Mouse (Mus musculus): ENCODE data around the gene Man2a1. TPM values are rescaled to one million over a fixed set of nuclear protein-coding genes. Genes with fewer than 3 reads are reported as not detected.
A peak's percentile ranks its signal among the peaks of the same experiment; 100 is the strongest.

Gene Man2a1
- polyA plus RNA-seq, 1 experiment from 2014 or later = 12.6 TPM

DNA sequence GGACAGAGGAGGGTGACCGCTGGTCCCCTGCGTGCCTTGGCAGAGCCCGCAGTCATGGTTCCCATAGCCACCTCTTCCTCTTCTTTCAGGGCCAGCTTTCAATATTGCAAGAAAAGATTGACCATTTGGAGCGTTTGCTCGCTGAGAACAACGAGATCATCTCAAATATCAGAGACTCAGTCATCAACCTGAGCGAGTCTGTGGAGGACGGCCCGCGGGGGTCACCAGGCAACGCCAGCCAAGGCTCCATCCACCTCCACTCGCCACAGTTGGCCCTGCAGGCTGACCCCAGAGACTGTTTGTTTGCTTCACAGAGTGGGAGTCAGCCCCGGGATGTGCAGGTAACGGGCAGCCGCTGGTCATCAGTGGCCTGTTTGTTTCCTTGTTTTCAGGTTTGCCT lies 23.9 kb downstream of the Man2a1 start:
- no peak overlapping the region for H3K27ac ChIP-seq (ENCODE audit: low read depth)
- DNase-seq (ENCODE audit: low spot score) = no peak
- WGBS = 86% methylated on average over 15 of the region's 15 CpGs
- H3K4me1 ChIP-seq (replicated peaks; ENCODE audit: control insufficient read depth, insufficient read depth, low read length) = peaks cover 3% of the 10 kb centered on the region; the same call in 1 of the 2 replicates
- no peak overlapping the region for H3K4me3 ChIP-seq (ENCODE audit: low read depth, low read length)
- H3K9ac ChIP-seq (ENCODE audit: low read length) = no peak overlapping the region
- no peaks in the 10 kb centered on the region for H3K9me3 ChIP-seq (ENCODE audit: control insufficient read depth, low read length)
- H3K27me3 ChIP-seq (replicated peaks; ENCODE audit: control insufficient read depth, insufficient read depth, low read length) = no peaks in the 10 kb centered on the region
- peaks cover 23% of the 10 kb centered on the region for H3K36me3 ChIP-seq (ENCODE audit: control insufficient read depth, insufficient read depth, low read length)
- H3K4me2 ChIP-seq (ENCODE audit: low read length) = no peak overlapping the region
- no peak for ATAC-seq (replicated peaks; ENCODE audit: low FRiP score, low TSS enrichment, low read depth)

DNA sequence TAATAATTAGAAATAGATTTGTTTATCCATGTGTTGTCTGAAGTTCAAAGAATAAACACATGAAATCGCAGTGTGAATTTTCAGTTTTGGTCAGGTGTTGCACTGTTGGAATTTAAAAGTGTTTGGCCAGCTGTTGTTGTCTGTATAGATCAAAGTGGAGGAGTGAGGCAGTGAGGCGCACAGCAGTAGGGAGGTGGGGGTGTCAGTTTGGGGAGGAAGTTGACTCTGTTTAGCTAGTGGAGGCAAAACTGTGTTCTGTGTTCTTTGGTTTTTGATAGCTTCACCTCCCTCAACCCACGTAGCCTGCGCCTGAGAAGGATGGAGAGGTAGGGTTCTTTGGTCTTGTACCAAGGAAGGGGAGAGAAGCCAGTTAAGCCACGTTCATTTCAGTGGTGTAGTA lies 28.3 kb downstream of the Man2a1 start:
- no peaks in the 10 kb centered on the region for H3K27me3 ChIP-seq (replicated peaks; ENCODE audit: control insufficient read depth, insufficient read depth, low read length)
- H3K27ac ChIP-seq (ENCODE audit: low read depth) = no peak overlapping the region
- peaks cover 3% of the 10 kb centered on the region; the same call in 1 of the 2 replicates for H3K4me1 ChIP-seq (replicated peaks; ENCODE audit: control insufficient read depth, insufficient read depth, low read length)
- DNase-seq (ENCODE audit: low spot score) (no peak), ATAC-seq (replicated peaks; ENCODE audit: low FRiP score, low TSS enrichment, low read depth) (no peak)
- peaks cover 40% of the 10 kb centered on the region for H3K36me3 ChIP-seq (ENCODE audit: control insufficient read depth, insufficient read depth, low read length)
- H3K4me3 ChIP-seq (ENCODE audit: low read depth, low read length) = no peak overlapping the region
- H3K4me2 ChIP-seq (ENCODE audit: low read length) = no peak overlapping the region
- 78% methylated on average over 5 of the region's 5 CpGs for WGBS
- H3K9ac ChIP-seq (ENCODE audit: low read length) = no peak overlapping the region
- H3K9me3 ChIP-seq (ENCODE audit: control insufficient read depth, low read length) = no peaks in the 10 kb centered on the region

DNA sequence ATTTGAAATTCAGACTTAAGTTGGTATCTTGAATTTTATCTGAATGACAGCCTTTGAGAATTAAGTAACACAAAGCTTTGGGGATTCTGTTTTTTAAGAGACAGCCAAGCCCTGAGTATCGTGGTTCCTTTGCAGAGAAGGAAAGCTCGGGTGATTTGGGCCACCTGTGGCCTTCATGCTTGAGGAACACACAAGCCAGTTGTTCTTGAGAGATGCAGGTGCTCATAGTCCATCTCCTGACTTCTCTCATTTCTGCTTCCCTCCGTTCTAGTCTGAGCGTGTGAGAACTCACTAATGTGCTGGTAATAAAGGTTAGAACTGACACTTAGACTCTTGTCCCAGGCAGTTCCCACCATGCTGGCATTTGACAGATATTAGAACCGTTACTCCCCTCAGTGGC lies 28.9 kb downstream of the Man2a1 start:
- peaks cover 44% of the 10 kb centered on the region for H3K36me3 ChIP-seq (ENCODE audit: control insufficient read depth, insufficient read depth, low read length)
- H3K9ac ChIP-seq (ENCODE audit: low read length) = no peak overlapping the region
- no peak for ATAC-seq (replicated peaks; ENCODE audit: low FRiP score, low TSS enrichment, low read depth)
- no peak for DNase-seq (ENCODE audit: low spot score)
- WGBS = 86% methylated on average over 5 of the region's 5 CpGs
- H3K4me2 ChIP-seq (ENCODE audit: low read length) = no peak overlapping the region
- no peak overlapping the region for H3K27ac ChIP-seq (ENCODE audit: low read depth)
- H3K4me3 ChIP-seq (ENCODE audit: low read depth, low read length) = no peak overlapping the region
- H3K9me3 ChIP-seq (ENCODE audit: control insufficient read depth, low read length) = no peaks in the 10 kb centered on the region
- no peaks in the 10 kb centered on the region for H3K27me3 ChIP-seq (replicated peaks; ENCODE audit: control insufficient read depth, insufficient read depth, low read length)
- H3K4me1 ChIP-seq (replicated peaks; ENCODE audit: control insufficient read depth, insufficient read depth, low read length) = peaks cover 3% of the 10 kb centered on the region; the same call in 1 of the 2 replicates

DNA sequence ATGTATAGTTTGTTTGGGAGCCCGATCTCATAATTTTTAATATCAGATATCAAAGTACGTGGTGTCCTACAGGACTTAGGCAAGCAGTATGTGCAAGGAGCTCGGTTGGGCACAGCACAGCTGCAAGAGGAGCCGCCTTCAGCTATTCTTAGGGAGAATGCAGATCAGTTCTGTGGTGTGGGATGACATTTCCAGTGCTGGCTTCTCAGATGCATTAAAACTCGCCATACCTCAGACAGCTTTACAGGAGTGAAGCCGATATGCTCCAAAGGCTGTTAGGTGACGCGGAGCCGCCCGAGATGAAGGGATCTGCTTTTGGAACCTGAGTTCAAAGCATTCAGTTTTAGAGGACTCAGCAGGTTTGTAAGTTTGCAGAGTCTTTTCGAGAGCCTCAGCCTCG lies 30.0 kb downstream of the Man2a1 start:
- peaks cover 3% of the 10 kb centered on the region; the same call in 1 of the 2 replicates for H3K4me1 ChIP-seq (replicated peaks; ENCODE audit: control insufficient read depth, insufficient read depth, low read length)
- H3K4me2 ChIP-seq (ENCODE audit: low read length) = no peak overlapping the region
- no peak overlapping the region for H3K4me3 ChIP-seq (ENCODE audit: low read depth, low read length)
- H3K27ac ChIP-seq (ENCODE audit: low read depth) = no peak overlapping the region
- no peaks in the 10 kb centered on the region for H3K9me3 ChIP-seq (ENCODE audit: control insufficient read depth, low read length)
- WGBS = 94% methylated on average over 12 of the region's 12 CpGs
- H3K9ac ChIP-seq (ENCODE audit: low read length) = no peak overlapping the region
- DNase-seq (ENCODE audit: low spot score) (no peak), ATAC-seq (replicated peaks; ENCODE audit: low FRiP score, low TSS enrichment, low read depth) (no peak)
- H3K36me3 ChIP-seq (ENCODE audit: control insufficient read depth, insufficient read depth, low read length) = peaks cover 41% of the 10 kb centered on the region
- no peaks in the 10 kb centered on the region for H3K27me3 ChIP-seq (replicated peaks; ENCODE audit: control insufficient read depth, insufficient read depth, low read length)

DNA sequence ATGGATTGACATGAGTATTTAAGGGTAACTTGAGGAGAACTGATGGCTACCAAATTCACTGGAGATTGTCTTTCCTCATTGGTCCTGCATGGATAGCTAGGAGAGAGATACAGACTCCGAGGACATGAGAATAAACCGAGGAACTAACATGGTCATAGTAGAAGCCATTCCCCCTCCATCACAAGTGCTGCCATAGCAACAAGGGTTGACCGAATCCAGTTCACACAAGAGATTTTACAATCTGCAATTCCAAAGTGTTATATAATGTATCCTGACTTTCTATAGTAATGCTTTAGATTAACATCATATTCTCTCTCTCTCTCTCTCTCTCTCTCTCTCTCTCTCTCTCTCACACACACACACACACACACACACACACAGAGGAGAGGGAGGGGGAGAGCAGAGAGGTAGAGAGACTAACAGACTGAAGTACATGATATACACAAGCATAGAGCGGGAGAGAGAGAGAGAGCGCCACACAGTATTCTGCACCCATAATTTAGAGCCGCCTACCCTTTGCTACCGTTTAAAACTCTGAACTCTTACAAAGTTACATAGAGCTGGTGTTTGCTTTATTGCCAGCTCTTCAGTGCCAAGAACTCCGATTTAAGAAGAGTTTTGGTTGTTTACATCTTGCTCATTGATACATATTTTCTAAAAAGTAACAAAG lies 37.5 kb downstream of the Man2a1 start:
- no peaks in the 10 kb centered on the region for H3K4me1 ChIP-seq (replicated peaks; ENCODE audit: control insufficient read depth, insufficient read depth, low read length)
- peaks cover 22% of the 10 kb centered on the region for H3K36me3 ChIP-seq (ENCODE audit: control insufficient read depth, insufficient read depth, low read length)
- no peaks in the 10 kb centered on the region for H3K27me3 ChIP-seq (replicated peaks; ENCODE audit: control insufficient read depth, insufficient read depth, low read length)
- no peak overlapping the region for H3K4me2 ChIP-seq (ENCODE audit: low read length)
- no peak overlapping the region for H3K9ac ChIP-seq (ENCODE audit: low read length)
- peak; percentile 24 for DNase-seq (ENCODE audit: low spot score)
- H3K27ac ChIP-seq (ENCODE audit: low read depth) = no peak overlapping the region
- no peak for ATAC-seq (replicated peaks; ENCODE audit: low FRiP score, low TSS enrichment, low read depth)
- H3K4me3 ChIP-seq (ENCODE audit: low read depth, low read length) = no peak overlapping the region
- no peaks in the 10 kb centered on the region for H3K9me3 ChIP-seq (ENCODE audit: control insufficient read depth, low read length)
- 74% methylated on average over 8 of the region's 8 CpGs for WGBS

DNA sequence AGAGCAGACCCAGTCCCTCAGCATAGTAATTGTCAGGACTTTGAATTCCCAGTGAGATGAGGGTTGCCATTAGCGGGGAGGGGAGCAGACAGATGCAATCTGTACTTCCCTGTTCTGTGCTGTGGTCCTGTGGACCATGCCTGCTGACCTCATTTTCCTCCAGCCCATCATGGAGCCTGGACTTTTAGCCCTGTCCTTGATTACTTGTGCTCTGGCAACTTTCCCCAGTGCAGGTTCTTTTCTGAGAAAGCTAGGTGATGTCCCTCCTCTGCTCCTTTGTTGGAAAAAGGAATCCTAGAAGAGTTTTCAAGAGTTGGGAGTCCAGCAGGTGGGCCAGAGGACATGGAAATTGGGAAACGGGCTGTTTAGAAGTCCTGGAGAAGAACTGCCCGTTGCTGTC lies 40.8 kb downstream of the Man2a1 start:
- no peak overlapping the region for H3K27ac ChIP-seq (ENCODE audit: low read depth)
- no peaks in the 10 kb centered on the region for H3K27me3 ChIP-seq (replicated peaks; ENCODE audit: control insufficient read depth, insufficient read depth, low read length)
- no peaks in the 10 kb centered on the region for H3K4me1 ChIP-seq (replicated peaks; ENCODE audit: control insufficient read depth, insufficient read depth, low read length)
- H3K4me2 ChIP-seq (ENCODE audit: low read length) = no peak overlapping the region
- H3K4me3 ChIP-seq (ENCODE audit: low read depth, low read length) = no peak overlapping the region
- DNase-seq (ENCODE audit: low spot score) = peak; percentile 2
- peaks cover 13% of the 10 kb centered on the region for H3K36me3 ChIP-seq (ENCODE audit: control insufficient read depth, insufficient read depth, low read length)
- no peak overlapping the region for H3K9ac ChIP-seq (ENCODE audit: low read length)
- no peak for ATAC-seq (replicated peaks; ENCODE audit: low FRiP score, low TSS enrichment, low read depth)
- H3K9me3 ChIP-seq (ENCODE audit: control insufficient read depth, low read length) = no peaks in the 10 kb centered on the region
- 81% methylated on average over 3 of the region's 3 CpGs for WGBS

DNA sequence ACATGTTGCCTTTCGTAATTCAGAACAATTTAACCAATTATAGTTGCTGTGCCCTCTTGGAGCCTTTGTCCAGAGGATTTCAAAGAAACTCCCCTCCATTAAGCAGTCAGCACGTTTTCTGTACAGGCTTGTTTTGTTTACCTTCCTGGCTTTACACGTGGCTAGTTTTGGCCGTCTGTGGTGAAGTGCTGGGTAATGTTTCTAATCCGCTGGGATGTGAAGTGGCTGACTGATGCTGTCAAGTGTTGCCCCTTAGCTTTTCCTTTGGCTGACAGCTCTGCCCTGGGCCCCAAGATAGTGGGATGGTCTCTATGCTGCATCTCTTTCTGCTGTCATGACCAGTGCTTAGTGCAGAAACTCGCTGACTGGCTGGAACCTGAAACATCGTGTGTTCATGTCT lies 43.1 kb downstream of the Man2a1 start:
- Histone ChIP-seq H3K27me3 (replicated peaks; ENCODE audit: control insufficient read depth, insufficient read depth, low read length) (no peaks in the 10 kb centered on the region), H3K4me1 (replicated peaks; ENCODE audit: control insufficient read depth, insufficient read depth, low read length) (no peaks in the 10 kb centered on the region), H3K9me3 (ENCODE audit: control insufficient read depth, low read length) (no peaks in the 10 kb centered on the region), H3K36me3 (ENCODE audit: control insufficient read depth, insufficient read depth, low read length) (peaks cover 10% of the 10 kb centered on the region), H3K27ac (ENCODE audit: low read depth) (no peak overlapping the region), H3K9ac (ENCODE audit: low read length) (no peak overlapping the region), H3K4me3 (ENCODE audit: low read depth, low read length) (no peak overlapping the region), H3K4me2 (ENCODE audit: low read length) (no peak overlapping the region)
- 38% methylated on average over 7 of the region's 7 CpGs for WGBS
- ATAC-seq (replicated peaks; ENCODE audit: low FRiP score, low TSS enrichment, low read depth) (no peak), DNase-seq (ENCODE audit: low spot score) (peak; percentile 49)

DNA sequence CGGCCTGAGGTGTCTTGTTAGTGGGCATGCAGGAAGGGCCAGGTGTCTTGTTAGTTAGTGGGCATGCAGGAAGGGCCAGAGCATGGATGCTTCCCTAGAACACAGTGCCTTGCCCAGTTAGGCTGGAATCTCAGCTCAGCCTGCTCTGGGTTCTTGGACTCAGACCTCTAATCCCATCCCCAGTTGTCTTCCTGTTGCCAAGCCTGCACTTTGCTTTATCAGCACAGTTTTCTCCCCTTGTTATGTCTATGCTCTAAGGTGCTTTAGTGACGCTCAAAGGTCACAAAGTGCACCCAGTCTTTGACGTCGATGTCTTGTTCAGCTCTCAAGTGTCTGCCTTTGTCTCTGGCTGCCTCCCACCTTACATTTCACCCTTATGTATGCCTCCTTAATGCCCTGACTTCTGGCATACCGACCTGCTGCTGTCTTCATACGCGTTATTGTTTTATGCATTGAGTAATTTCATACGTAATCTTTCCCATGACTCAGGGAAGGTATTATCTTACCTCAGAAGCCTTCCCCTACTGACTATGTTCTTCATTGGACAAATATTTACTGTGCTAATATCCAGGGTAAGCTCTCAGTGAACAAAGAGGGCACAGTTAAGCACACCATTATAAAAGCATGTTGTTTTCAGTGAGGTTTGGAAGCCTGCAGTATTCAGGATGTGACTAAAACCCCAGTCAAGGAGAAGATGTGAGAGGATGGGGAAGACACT lies 44.5 kb downstream of the Man2a1 start:
- ATAC-seq (replicated peaks; ENCODE audit: low FRiP score, low TSS enrichment, low read depth) = no peak
- 0 out of 2 replicates have a peak, but pooled peaks cover 3% of the 10 kb centered on the region for H3K36me3 ChIP-seq (ENCODE audit: control insufficient read depth, insufficient read depth, low read length)
- DNase-seq (ENCODE audit: low spot score) = no peak
- H3K4me1 ChIP-seq (replicated peaks; ENCODE audit: control insufficient read depth, insufficient read depth, low read length) = no peaks in the 10 kb centered on the region
- no peak overlapping the region for H3K4me2 ChIP-seq (ENCODE audit: low read length)
- no peak overlapping the region for H3K9ac ChIP-seq (ENCODE audit: low read length)
- H3K27me3 ChIP-seq (replicated peaks; ENCODE audit: control insufficient read depth, insufficient read depth, low read length) = no peaks in the 10 kb centered on the region
- H3K27ac ChIP-seq (ENCODE audit: low read depth) = no peak overlapping the region
- no peak overlapping the region for H3K4me3 ChIP-seq (ENCODE audit: low read depth, low read length)
- H3K9me3 ChIP-seq (ENCODE audit: control insufficient read depth, low read length) = no peaks in the 10 kb centered on the region
- 65% methylated on average over 8 of the region's 8 CpGs for WGBS

DNA sequence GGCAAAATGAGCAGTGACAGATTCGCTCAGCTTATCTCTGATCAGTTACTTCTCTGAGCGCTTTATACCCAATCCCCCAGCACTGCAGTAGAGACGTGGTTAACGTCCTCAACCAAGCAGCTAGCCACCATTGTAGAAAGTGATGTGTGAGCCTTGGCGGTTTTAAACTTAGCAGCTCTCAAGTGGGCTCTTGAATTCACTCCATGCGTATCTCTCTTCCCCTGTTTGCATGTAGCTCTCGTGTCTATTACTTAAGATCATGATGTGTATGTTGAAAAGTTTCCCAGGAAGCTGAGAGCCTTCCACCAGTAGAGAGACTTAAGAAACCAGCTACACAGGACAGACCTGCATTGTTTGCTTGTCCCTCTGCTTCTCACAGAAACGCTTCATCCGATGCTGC lies 46.9 kb downstream of the Man2a1 start:
- Histone ChIP-seq H3K27ac (ENCODE audit: low read depth) (no peak overlapping the region), H3K4me2 (ENCODE audit: low read length) (no peak overlapping the region), H3K36me3 (ENCODE audit: control insufficient read depth, insufficient read depth, low read length) (peaks cover 22% of the 10 kb centered on the region), H3K4me1 (replicated peaks; ENCODE audit: control insufficient read depth, insufficient read depth, low read length) (no peaks in the 10 kb centered on the region), H3K27me3 (replicated peaks; ENCODE audit: control insufficient read depth, insufficient read depth, low read length) (no peaks in the 10 kb centered on the region), H3K9me3 (ENCODE audit: control insufficient read depth, low read length) (no peaks in the 10 kb centered on the region), H3K4me3 (ENCODE audit: low read depth, low read length) (no peak overlapping the region), H3K9ac (ENCODE audit: low read length) (no peak overlapping the region)
- DNase-seq (ENCODE audit: low spot score) (peak; percentile 28), ATAC-seq (replicated peaks; ENCODE audit: low FRiP score, low TSS enrichment, low read depth) (no peak)
- 79% methylated on average over 9 of the region's 9 CpGs for WGBS

Data from intestine, embryonic 14.5 days (tissue).